Mouse (Mus musculus) embryo, embryonic 11.5 days (tissue): ENCODE results near the gene Ube2h.

Experiments used
- DNase-seq: peaks from one replicate; pipeline ENCODE4 v3.0.0-alpha.2; 2012; ENCODE audit warnings: low read depth, low spot score

Ube2h gene

DNA sequence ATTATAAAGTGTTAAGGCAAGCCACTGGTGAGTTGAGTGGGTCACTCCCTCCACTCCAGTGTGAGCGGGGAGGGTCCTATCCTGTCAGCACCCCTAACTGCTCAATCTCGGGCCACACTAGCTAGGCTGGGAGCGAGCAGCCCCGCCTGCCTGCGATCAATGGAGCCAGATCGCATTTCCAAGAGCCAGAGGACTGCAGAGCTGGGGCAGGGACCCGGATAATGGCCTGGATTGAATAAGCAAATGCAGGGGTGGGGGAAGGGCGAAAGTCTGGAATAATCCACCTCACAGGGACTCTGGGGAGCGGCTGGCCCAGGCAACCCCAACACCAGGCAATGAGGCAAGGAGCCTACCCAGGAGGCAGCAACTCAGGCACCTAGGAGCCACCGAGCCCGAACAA lies 137.1 kb downstream of the Ube2h start:
- no peak for DNase-seq

- DNase-seq: no peak
These were observed 138.0 kb downstream of the Ube2h start for GRCm38 (mm10) chr6:30166349-30166748.

DNA sequence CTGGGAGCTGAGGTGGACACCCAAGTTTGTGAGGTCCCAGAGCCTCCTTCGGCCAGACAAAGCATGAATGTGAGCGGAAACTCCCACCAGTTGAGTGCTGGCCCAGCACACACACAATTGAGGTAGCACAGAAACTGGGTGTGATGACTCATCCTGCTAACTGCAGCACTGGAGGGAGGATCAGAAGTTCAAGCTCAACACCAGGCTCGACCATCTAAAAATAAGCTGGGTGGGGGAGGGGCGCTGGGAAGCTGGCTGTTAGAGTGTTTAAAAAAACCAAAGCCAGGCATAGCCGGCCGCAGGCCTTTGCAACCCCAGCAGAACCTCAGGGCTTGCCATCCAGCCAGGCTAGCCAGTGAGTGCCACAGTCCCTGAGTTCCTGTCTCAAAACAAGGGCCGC lies 142.2 kb downstream of the Ube2h start:
- DNase-seq: no peak

GRCm38 (mm10) chr6:30161618-30162017 lies 142.7 kb downstream of the Ube2h start:
- DNase-seq: no peak
